Mouse (Mus musculus) CH12.LX (cell line): ENCODE measurements around the gene Avpr2. TPM values are rescaled to one million over a fixed set of nuclear protein-coding genes. Genes with fewer than 3 reads are reported as not detected.

Experiments used
- DNase-seq: peaks from one replicate; pipeline ENCODE4 v3.0.0-alpha.2; 2013; ENCODE audit errors: extremely low read depth
- H3K27ac ChIP-seq: 2 replicates; pipeline ENCODE4 v1.5.1; 2012; ENCODE audit warnings: low read depth, mild to moderate bottlenecking, control low read depth, moderate library complexity; ENCODE audit not compliant: insufficient read depth
- H3K27me3 ChIP-seq: replicated peaks from 2 replicates; pipeline ENCODE3; 2012; ENCODE audit warnings: inconsistent platforms
- H3K36me3 ChIP-seq, 2 experiments: replicated peaks in 1 of 2; 2 replicates each; pipeline versions ENCODE3 to v1.6.1; 2012; ENCODE audit warnings: inconsistent platforms in 1 of 2, low read length in 1 of 2, mild to moderate bottlenecking in 1 of 2, mixed read lengths in 1 of 2, moderate library complexity in 1 of 2; ENCODE audit not compliant: control insufficient read depth in 1 of 2, insufficient read depth in 1 of 2
- H3K4me1 ChIP-seq, 2 experiments: 2 replicates each; pipeline ENCODE4 v1.6.1; 2012; ENCODE audit warnings: inconsistent platforms in 1 of 2, moderate library complexity in 1 of 2; ENCODE audit not compliant: insufficient read depth in 2 of 2, control insufficient read depth in 1 of 2
- H3K4me2 ChIP-seq: 2 replicates; pipeline ENCODE4 v1.6.1; 2012; ENCODE audit warnings: low read depth, mild to moderate bottlenecking, control low read depth; ENCODE audit not compliant: poor library complexity, insufficient read depth, severe bottlenecking
- H3K4me3 ChIP-seq, 3 experiments: fragments of 150-350 bp in 1 of 3; sonication (generic) in 1 of 3; replicated peaks in 1 of 3; 2 replicates each; pipeline versions ENCODE3 to v1.5.1; 2011 to 2012; ENCODE audit warnings: low read depth in 2 of 3, low read length in 2 of 3, mild to moderate bottlenecking in 2 of 3, moderate library complexity in 2 of 3, control low read depth in 1 of 3, improper control_type of control experiment in 1 of 3, inconsistent platforms in 1 of 3, mixed read lengths in 1 of 3; ENCODE audit not compliant: poor library complexity in 1 of 3
- H3K79me2 ChIP-seq: replicated peaks from 2 replicates; pipeline ENCODE4 v1.6.1; 2012; ENCODE audit warnings: mild to moderate bottlenecking, moderate library complexity; ENCODE audit not compliant: control insufficient read depth, poor library complexity, insufficient read depth, severe bottlenecking; ENCODE audit errors: extremely low read depth
- H3K9ac ChIP-seq: 2 replicates; pipeline ENCODE4 v1.6.1; 2012; ENCODE audit warnings: low read depth, mild to moderate bottlenecking, control low read depth, moderate library complexity; ENCODE audit not compliant: insufficient read depth
- H3K9me3 ChIP-seq: replicated peaks from 2 replicates; pipeline ENCODE3; 2012; ENCODE audit warnings: low read length, inconsistent platforms, mixed read lengths
- BHLHE40 ChIP-seq: IDR thresholded peaks from 2 replicates; pipeline ENCODE4 v1.6.1; 2011; ENCODE audit warnings: mild to moderate bottlenecking, low read depth, low read length, improper control_type of control experiment
- CHD2 ChIP-seq: IDR thresholded peaks from 2 replicates; pipeline ENCODE4 v1.6.1; 2011; ENCODE audit warnings: low read length, improper control_type of control experiment
- CTCF ChIP-seq, 2 experiments: IDR thresholded peaks in 1 of 2; conservative IDR thresholded peaks in 1 of 2; 2 replicates each; pipeline ENCODE4 v1.5.1; 2011 to 2012; ENCODE audit warnings: low read depth in 2 of 2, low read length in 2 of 2, improper control_type of control experiment in 1 of 2, inconsistent platforms in 1 of 2, mild to moderate bottlenecking in 1 of 2, moderate library complexity in 1 of 2
- ETS1 ChIP-seq: conservative IDR thresholded peaks from 2 replicates; pipeline ENCODE4 v1.6.1; 2012; ENCODE audit warnings: low read depth, mild to moderate bottlenecking, inconsistent platforms, low read length, improper control_type of control experiment, moderate library complexity
- JUN ChIP-seq: IDR thresholded peaks from 2 replicates; pipeline ENCODE4 v1.6.1; 2011; ENCODE audit warnings: low read depth, mild to moderate bottlenecking, low read length, improper control_type of control experiment, moderate library complexity; ENCODE audit not compliant: insufficient read depth
- MAFK ChIP-seq: IDR thresholded peaks from 2 replicates; pipeline ENCODE4 v1.6.1; 2011; ENCODE audit warnings: low read length, improper control_type of control experiment; ENCODE audit not compliant: insufficient replicate concordance
- MAZ ChIP-seq: IDR thresholded peaks from 2 replicates; pipeline ENCODE4 v1.6.1; 2012; ENCODE audit warnings: low read depth, mild to moderate bottlenecking, inconsistent platforms, low read length, improper control_type of control experiment, moderate library complexity
- MXI1 ChIP-seq: IDR thresholded peaks from 2 replicates; pipeline ENCODE4 v1.6.1; 2011; ENCODE audit warnings: mild to moderate bottlenecking, low read depth, low read length, improper control_type of control experiment
- MYC ChIP-seq: IDR thresholded peaks from 2 replicates; pipeline ENCODE4 v1.6.1; 2011; ENCODE audit warnings: low read depth, mild to moderate bottlenecking, improper control_type of control experiment, low read length
- NRF1 ChIP-seq: IDR thresholded peaks from 2 replicates; pipeline ENCODE4 v1.6.1; 2014; ENCODE audit warnings: low read depth, mild to moderate bottlenecking, inconsistent platforms, low read length, improper control_type of control experiment, moderate library complexity
- POLR2AphosphoS2 ChIP-seq: IDR thresholded peaks from 2 replicates; pipeline ENCODE4 v1.6.1; 2011; ENCODE audit warnings: low read depth, low read length, improper control_type of control experiment
- SIN3A ChIP-seq: IDR thresholded peaks from 2 replicates; pipeline ENCODE4 v1.6.1; 2012; ENCODE audit warnings: low read length, improper control_type of control experiment, inconsistent platforms
- TCF12 ChIP-seq: IDR thresholded peaks from 2 replicates; pipeline ENCODE4 v1.6.1; 2014; ENCODE audit warnings: low read depth, mild to moderate bottlenecking, inconsistent platforms, low read length, improper control_type of control experiment
- USF2 ChIP-seq: conservative IDR thresholded peaks from 2 replicates; pipeline ENCODE4 v1.6.1; 2011; ENCODE audit warnings: low read depth, low read length, improper control_type of control experiment
- dilution Hi-C: fragments of 300-500 bp; cut with MboI; formaldehyde crosslinking; loops from 2 replicates; pipeline ENCODE4 v1.14.3; 2020; ENCODE audit warnings: low sequenced_read_pairs; ENCODE audit not compliant: extremely low pct_unique_long_range_greater_than_20kb, extremely low pct_ligation_motif_present
- in situ Hi-C: fragments of 300-500 bp; cut with MboI; formaldehyde crosslinking; loops from 3 replicates; pipeline ENCODE4 v1.14.3; 2019; ENCODE audit warnings: low sequenced_read_pairs, low pct_ligation_motif_present, low pct_unique_long_range_greater_than_20kb, mixed read lengths
- polyA plus RNA-seq: library from polyadenylated mRNA; unstranded; fragments of >175 nt; gene quantifications from 2 replicates; pipeline ENCODE4 v1.2.1, GENCODE M21; 2012; ENCODE audit warnings: low read depth; ENCODE audit not compliant: insufficient read length
- total RNA-seq, 2 experiments: library from RNA; depleted of rRNA; stranded (reverse); fragments of 300-350 nt in 1 of 2; fragments of >200 nt in 1 of 2; gene quantifications; 2 replicates each; pipeline ENCODE4 v1.2.3; 2012 to 2014

Avpr2 gene
- total and polyA plus RNA-seq, 3 experiments: 0.20 to 0.34 TPM; not detected in 1

DNA sequence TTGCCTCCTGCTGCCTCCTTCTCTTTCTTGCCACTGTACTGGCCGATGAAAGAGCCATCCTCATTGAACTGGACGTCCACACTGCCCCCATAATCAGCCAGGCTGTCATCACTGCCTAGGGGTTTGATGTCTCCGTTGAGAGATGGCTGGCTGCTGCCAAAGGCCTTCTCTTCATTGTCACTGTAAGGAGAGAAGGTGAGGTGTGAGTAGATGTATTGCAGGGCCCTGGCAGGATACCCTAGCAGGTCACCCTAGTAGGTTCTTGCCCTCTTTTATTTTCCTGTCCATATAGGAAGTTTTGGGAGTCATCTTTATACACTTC, 36.9 kb upstream of the Avpr2 start:
- Histone ChIP-seq H3K27me3 (no peaks in the 10 kb centered on the region), H3K4me2 (no peak overlapping the region), H3K9ac (no peak overlapping the region), H3K36me3 (no peaks in the 10 kb centered on the region), H3K9me3 (no peaks in the 10 kb centered on the region), H3K27ac (no peak overlapping the region), H3K79me2 (no peaks in the 10 kb centered on the region), H3K4me1 (no peaks in the 10 kb centered on the region), H3K4me3 (no peak overlapping the region)
- in situ Hi-C loops: no loop called here
- no peak for DNase-seq
- dilution Hi-C loops: no loop called here
- TF ChIP-seq MAZ (no peak), POLR2AphosphoS2 (no peak)

DNA sequence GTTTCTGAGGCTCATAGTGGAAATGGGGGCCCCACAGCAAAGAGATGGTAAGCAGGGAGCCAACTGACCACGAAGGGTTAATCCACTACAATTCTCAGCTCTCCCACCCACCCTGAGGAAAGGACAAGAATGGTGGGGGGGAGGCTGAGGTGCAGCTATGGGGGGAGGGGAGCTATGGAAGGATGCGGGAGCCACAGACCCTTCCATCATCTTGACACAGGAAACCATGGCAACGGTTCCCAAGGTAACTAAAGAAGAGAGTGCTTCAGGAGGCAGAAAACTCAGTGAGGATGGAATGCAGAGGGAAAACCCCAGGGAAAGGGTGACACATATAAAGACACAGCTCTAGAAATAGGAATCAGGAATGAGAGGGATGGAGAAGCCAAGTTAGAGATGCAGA, 27.2 kb upstream of the Avpr2 start:
- no peak for DNase-seq
- H3K9ac ChIP-seq: no peak overlapping the region
- H3K36me3 ChIP-seq: no peaks in the 10 kb centered on the region
- in situ Hi-C loops (no loop called here), dilution Hi-C loops (no loop called here)
- H3K79me2 ChIP-seq: no peaks in the 10 kb centered on the region
- no peak overlapping the region for H3K4me3 ChIP-seq
- no peaks in the 10 kb centered on the region for H3K4me1 ChIP-seq
- H3K9me3 ChIP-seq: no peaks in the 10 kb centered on the region
- no peak overlapping the region for H3K27ac ChIP-seq
- H3K27me3 ChIP-seq: no peaks in the 10 kb centered on the region
- TF ChIP-seq NRF1: no peak
- TF ChIP-seq MAFK: no peak
- TF ChIP-seq BHLHE40: no peak
- no peak for TF ChIP-seq ETS1
- TF ChIP-seq MYC: no peak
- TF ChIP-seq MXI1: no peak
- no peak for TF ChIP-seq TCF12
- TF ChIP-seq SIN3A: no peak
- no peak overlapping the region for H3K4me2 ChIP-seq

DNA sequence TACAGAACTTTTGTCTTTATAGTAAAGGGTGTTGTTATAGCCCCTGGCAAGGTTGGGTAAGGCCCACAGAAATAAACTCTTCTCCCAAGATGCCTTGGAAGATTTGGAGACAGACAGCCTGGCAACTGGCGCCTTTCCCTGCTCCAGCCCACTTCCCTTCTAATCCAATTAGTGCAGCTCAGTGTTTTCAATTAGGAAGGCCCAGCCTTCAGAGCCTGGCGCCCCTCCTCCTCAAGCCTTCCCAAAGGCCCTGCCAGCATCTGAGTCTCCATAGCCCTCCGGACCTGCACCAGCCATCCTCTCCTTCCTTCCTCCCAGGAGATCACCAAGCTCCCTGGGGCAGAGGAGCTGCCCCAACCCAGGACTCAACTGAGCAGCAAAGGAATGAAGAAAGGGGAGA, 24.6 kb upstream of the Avpr2 start:
- Histone ChIP-seq H3K27ac (no peak overlapping the region), H3K9ac (no peak overlapping the region), H3K4me1 (no peaks in the 10 kb centered on the region), H3K36me3 (no peaks in the 10 kb centered on the region), H3K9me3 (no peaks in the 10 kb centered on the region), H3K79me2 (no peaks in the 10 kb centered on the region)
- no peak for DNase-seq
- no peak for TF ChIP-seq CTCF (conservative IDR thresholded peaks at IDR 0.05 in 1 of 2, IDR thresholded peaks at IDR 0.05 in 1 of 2; ENCODE audit: low read depth in 2 of 2, low read length in 2 of 2)
- TF ChIP-seq JUN: no peak
- no peak for TF ChIP-seq CHD2
- no peak for TF ChIP-seq USF2
- TF ChIP-seq, all 38 proteins: peak for 0
- H3K4me3 ChIP-seq: no peak overlapping the region
- dilution Hi-C loops: no loop called here
- in situ Hi-C loops: no loop called here
- no peak overlapping the region for H3K4me2 ChIP-seq
- no peaks in the 10 kb centered on the region for H3K27me3 ChIP-seq
